Mouse (Mus musculus) kidney, adult 2 months (tissue): ENCODE measurements at regions not wholly inside any gene's neighbourhood (a gene's known extent, or its start where the extent isn't known, plus 50 kb on each side); places are given as distances from the start of the nearest gene placed in this dataset.

Source experiments
- CTCF ChIP-seq: fragments of 200-500 bp; conservative IDR thresholded peaks from 2 replicates; pipeline ENCODE4 v1.5.1; 2011; ENCODE audit warnings: low read depth, mild to moderate bottlenecking, control low read depth, low read length, moderate library complexity, mixed read lengths; ENCODE audit not compliant: insufficient read depth, insufficient read length
- POLR2A ChIP-seq: fragments of 200-500 bp; IDR thresholded peaks from one replicate; pipeline ENCODE4 v1.6.1; 2011; ENCODE audit warnings: low read depth, low read length, control low read depth

DNA sequence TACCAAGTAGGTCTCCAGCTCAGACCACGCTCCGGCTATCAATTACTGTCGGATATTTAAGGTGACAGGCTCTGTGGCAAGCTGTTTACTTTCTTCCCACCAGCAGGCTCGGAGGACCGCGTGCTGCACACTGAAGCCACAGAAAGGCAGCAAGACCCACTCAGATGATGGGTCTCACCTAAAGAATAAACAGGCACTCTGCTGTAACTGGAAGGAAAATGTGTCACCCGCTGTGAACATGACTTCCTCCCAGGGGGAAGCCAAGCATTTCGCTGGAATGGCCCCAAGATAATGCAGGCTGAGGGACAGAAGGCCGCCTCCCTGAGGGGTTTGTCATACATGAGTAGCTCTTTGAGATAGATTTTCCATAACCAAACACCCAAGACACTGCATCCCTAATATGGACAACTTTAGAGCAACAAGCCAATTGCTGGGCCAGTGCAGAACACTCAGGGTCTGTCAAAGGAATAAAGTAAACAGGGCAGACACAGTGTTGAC lies 259.3 kb downstream of the Atp23 start:
- TF ChIP-seq POLR2A (no peak), CTCF (no peak)
